Mouse (Mus musculus) liver, embryonic 14.5 days (tissue): ENCODE results near the gene Ferd3l.

ENCODE experiments used
- CTCF ChIP-seq: IDR thresholded peaks from 2 replicates; pipeline ENCODE4 v1.5.1; 2016; ENCODE audit warnings: antibody characterized with exemption, low read depth, control low read depth
- EP300 ChIP-seq: IDR thresholded peaks from 2 replicates; pipeline ENCODE4 v1.6.1; 2016; ENCODE audit warnings: antibody characterized with exemption, low read depth

DNA sequence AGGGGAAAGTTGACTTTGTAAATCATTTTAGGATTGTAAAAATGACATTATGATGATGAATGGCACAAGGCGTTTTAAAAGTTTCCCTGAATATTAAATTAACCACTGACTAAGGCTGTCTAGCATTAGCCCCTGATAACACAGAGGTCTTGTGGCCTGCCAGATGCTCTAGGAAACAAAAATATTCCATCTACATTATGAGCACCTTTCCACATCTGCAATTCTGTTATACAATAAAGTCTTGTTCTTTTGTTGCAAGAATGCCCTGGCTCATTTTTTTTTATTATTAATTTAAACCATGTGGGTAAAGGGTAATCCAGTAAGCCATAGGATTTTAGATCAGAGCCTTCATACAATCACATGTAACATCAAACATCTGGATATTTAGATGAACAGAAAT is 33.6 kb upstream of the Ferd3l start:
- TF ChIP-seq CTCF (no peak), EP300 (no peak)
